Mouse (Mus musculus) C2C12 (cell line): ENCODE measurements around the gene Wwox.

ENCODE experiments used
- CTCF ChIP-seq: IDR thresholded peaks from one replicate; pipeline ENCODE4 v1.5.1; 2011; ENCODE audit not compliant: control insufficient read depth, insufficient read depth, insufficient read length
- USF1 ChIP-seq: IDR thresholded peaks from one replicate; pipeline ENCODE4 v1.6.1; 2011; ENCODE audit warnings: low read depth, mild to moderate bottlenecking, control low read depth, moderate library complexity

- no peak for TF ChIP-seq CTCF
- no peak for TF ChIP-seq USF1
Observed at GRCm38 (mm10) chr8:115090202-115090601, 650.7 kb downstream of the Wwox start.
